Mouse (Mus musculus) layer of hippocampus, adult 2 months (tissue): Measurements from ENCODE around the gene Cfap161. TPM values are rescaled to one million over a fixed set of nuclear protein-coding genes. Genes with fewer than 3 reads are reported as not detected.

Experiments
- DNase-seq, 2 experiments: peaks; one replicate each; pipeline ENCODE4 v3.0.0; 2022; ENCODE audit warnings: low spot score in 2 of 2
- H3K27ac ChIP-seq: fragments of 200-600 bp; 2 replicates; pipeline ENCODE4 v1.8.1; 2022
- H3K4me3 ChIP-seq: fragments of 200-600 bp; 2 replicates; pipeline ENCODE4 v1.8.1; 2022; ENCODE audit warnings: mild to moderate bottlenecking
- CTCF ChIP-seq: fragments of 200-600 bp; conservative IDR thresholded peaks from 2 replicates; pipeline ENCODE4 v1.8.1; 2022; ENCODE audit warnings: antibody characterized with exemption, mild to moderate bottlenecking, moderate library complexity
- total RNA-seq, 2 experiments: library from RNA; stranded (reverse); gene quantifications; 2 replicates each; pipeline ENCODE4 v1.2.3; 2021

The Cfap161 gene
- total RNA-seq, 2 experiments from 2014 or later, result 1.3 to 2.5 TPM

- DNase-seq, result no peak
- H3K27ac ChIP-seq, result no peak overlapping the region
- TF ChIP-seq CTCF, result no peak
- no peak overlapping the region for H3K4me3 ChIP-seq
Measured at GRCm38 (mm10) chr7:83812581-83812980, 17.9 kb upstream of the Cfap161 start.

- no peak for DNase-seq
- no peak overlapping the region for H3K4me3 ChIP-seq
- H3K27ac ChIP-seq, result no peak overlapping the region
- TF ChIP-seq CTCF, result no peak
Measured at GRCm38 (mm10) chr7:83811916-83812315, 17.2 kb upstream of the Cfap161 start.

- H3K27ac ChIP-seq, result no peak overlapping the region
- no peak for TF ChIP-seq CTCF
- DNase-seq, result no peak
- no peak overlapping the region for H3K4me3 ChIP-seq
Measured at GRCm38 (mm10) chr7:83811461-83811860, 16.8 kb upstream of the Cfap161 start.

- H3K4me3 ChIP-seq, result no peak overlapping the region
- DNase-seq, result no peak
- TF ChIP-seq CTCF, result no peak
- peak overlapping the region; percentile 69 for H3K27ac ChIP-seq
Measured at GRCm38 (mm10) chr7:83810141-83811100, 15.7 kb upstream of the Cfap161 start.

GRCm38 (mm10) chr7:83809715-83810114 lies 15.0 kb upstream of the Cfap161 start:
- no peak overlapping the region for H3K4me3 ChIP-seq
- H3K27ac ChIP-seq, result peak overlapping the region; percentile 69
- DNase-seq, result no peak
- no peak for TF ChIP-seq CTCF

- H3K4me3 ChIP-seq, result no peak overlapping the region
- DNase-seq, result peak; percentile 81 to 88
- peak overlapping the region; percentile 72 for H3K27ac ChIP-seq
- TF ChIP-seq CTCF, result no peak; the same call in 1 of the 2 replicates
Measured at GRCm38 (mm10) chr7:83809060-83809459, 14.4 kb upstream of the Cfap161 start.

- H3K4me3 ChIP-seq, result no peak overlapping the region
- DNase-seq, result no peak
- no peak overlapping the region for H3K27ac ChIP-seq
- no peak for TF ChIP-seq CTCF
Measured at GRCm38 (mm10) chr7:83806934-83807333, 12.3 kb upstream of the Cfap161 start.

GRCm38 (mm10) chr7:83803777-83804176 lies 9.1 kb upstream of the Cfap161 start:
- no peak for DNase-seq
- TF ChIP-seq CTCF, result no peak
- Histone ChIP-seq H3K27ac (no peak overlapping the region), H3K4me3 (no peak overlapping the region)

- DNase-seq, result peak in 1 of 2 experiments; percentile 33
- TF ChIP-seq CTCF, result peak; percentile 97
- H3K4me3 ChIP-seq, result no peak overlapping the region
- H3K27ac ChIP-seq, result no peak overlapping the region
Measured at GRCm38 (mm10) chr7:83802509-83802908, 7.8 kb upstream of the Cfap161 start.

- no peak for DNase-seq
- Histone ChIP-seq H3K4me3 (no peak overlapping the region), H3K27ac (no peak overlapping the region)
- TF ChIP-seq CTCF, result no peak
Measured at GRCm38 (mm10) chr7:83802007-83802406, 7.3 kb upstream of the Cfap161 start.

GRCm38 (mm10) chr7:83801483-83801875 lies 6.8 kb upstream of the Cfap161 start:
- Histone ChIP-seq H3K27ac (no peak overlapping the region), H3K4me3 (no peak overlapping the region)
- no peak for DNase-seq
- no peak for TF ChIP-seq CTCF

- Histone ChIP-seq H3K27ac (no peak overlapping the region), H3K4me3 (no peak overlapping the region)
- DNase-seq, result peak in 1 of 2 experiments; percentile 57
- no peak for TF ChIP-seq CTCF
Measured at GRCm38 (mm10) chr7:83800561-83801482, 6.1 kb upstream of the Cfap161 start.

GRCm38 (mm10) chr7:83800071-83800470 lies 5.4 kb upstream of the Cfap161 start:
- TF ChIP-seq CTCF, result no peak
- no peak for DNase-seq
- no peak overlapping the region for H3K4me3 ChIP-seq
- H3K27ac ChIP-seq, result no peak overlapping the region
